Mouse (Mus musculus): Measurements from ENCODE around the gene Htr5b. TPM values are rescaled to one million over a fixed set of nuclear protein-coding genes. Genes with fewer than 3 reads are reported as not detected.

Gene Htr5b
- total RNA-seq (2014; rRNA removed), result not detected in 2 replicates
- polyA plus RNA-seq (2012; rRNA removed), result not detected in 2 replicates

DNA sequence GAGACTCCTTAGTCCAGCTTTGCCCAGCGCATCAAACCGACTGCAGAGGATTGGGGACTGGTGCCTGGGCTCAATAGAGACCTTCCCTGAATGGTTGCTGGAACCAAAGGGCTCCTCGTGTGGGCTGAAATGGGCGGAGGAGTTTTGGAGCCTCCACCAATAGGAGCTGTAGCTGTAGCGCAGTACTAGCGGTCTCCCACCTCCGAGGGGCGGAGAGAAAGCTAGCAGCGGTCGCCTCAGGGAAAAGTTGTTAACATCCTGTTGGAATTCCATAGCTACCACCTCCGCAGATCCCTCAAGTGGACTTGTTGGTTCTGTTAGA is at the start of gene Htr5b:
Gene Htr5b (minus strand): TSS at position 67 of the 322 bp plus-strand sequence.
- Histone ChIP-seq H3K27ac (replicated peaks; ENCODE audit: insufficient read depth, low read depth, low read length) (no peak within 1 kb of the TSS), H3K36me3 (ENCODE audit: control insufficient read depth, insufficient read depth, low read length) (no peaks in the 10 kb centered on the region), H3K27me3 (ENCODE audit: control insufficient read depth, insufficient read depth, low read length) (peaks cover 5% of the 10 kb centered on the region; the same call in 1 of the 2 replicates), H3K9ac (ENCODE audit: low read depth, low read length) (no peak within 1 kb of the TSS), H3K79me2 (ENCODE audit: control insufficient read depth, insufficient read depth, low read length) (no peaks in the 10 kb centered on the region), H3K4me3 (ENCODE audit: insufficient read depth, low read depth, low read length) (no peak within 1 kb of the TSS), H3K4me1 (ENCODE audit: control insufficient read depth, insufficient read depth, low read length) (no peaks in the 10 kb centered on the region)
- no peak for TF ChIP-seq CTCF (IDR thresholded peaks at IDR 0.05; ENCODE audit: low read depth, low read length)
- TF ChIP-seq POLR2A (IDR thresholded peaks at IDR 0.05; ENCODE audit: extremely low read depth, insufficient read depth, low read length), result no peak
- 2% methylated on average over 11 of the region's 11 CpGs for whole genome bisulfite sequencing
- DNase-seq (ENCODE audit: extremely low read depth, low read depth, low spot score), result no peak

DNA sequence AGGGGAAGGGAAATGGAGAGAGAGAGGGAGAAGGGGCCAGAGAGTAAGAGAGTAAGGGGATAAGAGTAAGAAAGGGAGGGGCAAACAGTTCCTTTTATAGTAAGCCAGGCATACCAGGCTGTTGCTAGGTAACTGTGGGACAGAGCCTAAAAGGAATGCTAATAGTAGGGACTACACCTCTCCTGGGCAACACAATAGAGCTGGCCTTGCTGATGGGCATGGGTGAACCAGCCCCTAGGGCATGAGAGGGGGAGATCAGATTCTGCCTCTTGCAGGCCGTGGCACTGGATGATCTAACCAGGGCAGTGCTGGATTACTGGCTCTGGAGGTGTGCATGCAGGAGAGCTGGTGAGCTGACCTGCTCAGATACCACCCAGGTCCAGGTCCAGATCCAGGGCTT is 49.2 kb upstream of the Htr5b start:
- Histone ChIP-seq H3K4me1 (ENCODE audit: control insufficient read depth, insufficient read depth, low read length) (no peaks in the 10 kb centered on the region), H3K9ac (ENCODE audit: low read depth, low read length) (no peak overlapping the region), H3K79me2 (ENCODE audit: control insufficient read depth, insufficient read depth, low read length) (no peaks in the 10 kb centered on the region), H3K27me3 (ENCODE audit: control insufficient read depth, insufficient read depth, low read length) (no peaks in the 10 kb centered on the region), H3K27ac (replicated peaks; ENCODE audit: insufficient read depth, low read depth, low read length) (no peak overlapping the region), H3K36me3 (ENCODE audit: control insufficient read depth, insufficient read depth, low read length) (no peaks in the 10 kb centered on the region), H3K4me3 (ENCODE audit: insufficient read depth, low read depth, low read length) (no peak overlapping the region)
- no peak for TF ChIP-seq POLR2A (IDR thresholded peaks at IDR 0.05; ENCODE audit: extremely low read depth, insufficient read depth, low read length)
- no peak for TF ChIP-seq CTCF (IDR thresholded peaks at IDR 0.05; ENCODE audit: low read depth, low read length)
- no peak for DNase-seq (ENCODE audit: extremely low read depth, low read depth, low spot score)
- 48% methylated on average over 1 of the region's 1 CpGs for whole genome bisulfite sequencing

- no peaks in the 10 kb centered on the region for H3K27me3 ChIP-seq (ENCODE audit: control insufficient read depth, insufficient read depth, low read length)
- TF ChIP-seq CTCF (IDR thresholded peaks at IDR 0.05; ENCODE audit: low read depth, low read length), result no peak
- no peak for TF ChIP-seq POLR2A (IDR thresholded peaks at IDR 0.05; ENCODE audit: extremely low read depth, insufficient read depth, low read length)
- 81% methylated on average over 7 of the region's 7 CpGs for WGBS
Measured at GRCm38 (mm10) chr1:121570522-121570921, 42.3 kb upstream of the Htr5b start.

GRCm38 (mm10) chr1:121567521-121568489 is 39.5 kb upstream of the Htr5b start, which contains the start of gene Ddx18:
Gene Ddx18 (minus strand): TSS chr1:121567989.
- peak within 1 kb of the TSS; percentile 79 for H3K4me3 ChIP-seq (ENCODE audit: insufficient read depth, low read depth, low read length)
- no peaks in the 10 kb centered on the region; the same call in 1 of the 2 replicates for H3K79me2 ChIP-seq (ENCODE audit: control insufficient read depth, insufficient read depth, low read length)
- H3K27me3 ChIP-seq (ENCODE audit: control insufficient read depth, insufficient read depth, low read length), result no peaks in the 10 kb centered on the region
- H3K9ac ChIP-seq (ENCODE audit: low read depth, low read length), result peak within 1 kb of the TSS; percentile 70
- TF ChIP-seq CTCF (IDR thresholded peaks at IDR 0.05; ENCODE audit: low read depth, low read length) (peak; percentile 88), POLR2A (IDR thresholded peaks at IDR 0.05; ENCODE audit: extremely low read depth, insufficient read depth, low read length) (0 out of 2 replicates have a peak, but pooled peaks have one; percentile 21)
- 7% methylated on average over 53 of the region's 53 CpGs for WGBS
- H3K27ac ChIP-seq (replicated peaks; ENCODE audit: insufficient read depth, low read depth, low read length), result no peak within 1 kb of the TSS; the same call in 1 of the 2 replicates
- peak; percentile 86 for DNase-seq (ENCODE audit: extremely low read depth, low read depth, low spot score)
- peaks cover 19% of the 10 kb centered on the region for H3K36me3 ChIP-seq (ENCODE audit: control insufficient read depth, insufficient read depth, low read length)
- peaks cover 3% of the 10 kb centered on the region; the same call in 1 of the 2 replicates for H3K4me1 ChIP-seq (ENCODE audit: control insufficient read depth, insufficient read depth, low read length)

More at GRCm38 (mm10) chr1:121570522-121570921, 42.3 kb upstream of the Htr5b start:
- Histone ChIP-seq H3K79me2 (ENCODE audit: control insufficient read depth, insufficient read depth, low read length) (no peaks in the 10 kb centered on the region; the same call in 1 of the 2 replicates), H3K4me1 (ENCODE audit: control insufficient read depth, insufficient read depth, low read length) (peaks cover 3% of the 10 kb centered on the region; the same call in 1 of the 2 replicates), H3K36me3 (ENCODE audit: control insufficient read depth, insufficient read depth, low read length) (0 out of 2 replicates have a peak, but pooled peaks cover 2% of the 10 kb centered on the region), H3K27ac (replicated peaks; ENCODE audit: insufficient read depth, low read depth, low read length) (no peak overlapping the region), H3K9ac (ENCODE audit: low read depth, low read length) (no peak overlapping the region), H3K4me3 (ENCODE audit: insufficient read depth, low read depth, low read length) (no peak overlapping the region)
- no peak for DNase-seq (ENCODE audit: extremely low read depth, low read depth, low spot score)

- Histone ChIP-seq H3K4me1 (ENCODE audit: control insufficient read depth, insufficient read depth, low read length) (no peaks in the 10 kb centered on the region), H3K36me3 (ENCODE audit: control insufficient read depth, insufficient read depth, low read length) (peaks cover 63% of the 10 kb centered on the region)
- WGBS, result 93% methylated on average over 5 of the region's 5 CpGs
Measured at GRCm38 (mm10) chr1:121557861-121558260, 29.6 kb upstream of the Htr5b start.

More at GRCm38 (mm10) chr1:121557861-121558260, 29.6 kb upstream of the Htr5b start:
- Histone ChIP-seq H3K27me3 (ENCODE audit: control insufficient read depth, insufficient read depth, low read length) (no peaks in the 10 kb centered on the region), H3K9ac (ENCODE audit: low read depth, low read length) (no peak overlapping the region), H3K4me3 (ENCODE audit: insufficient read depth, low read depth, low read length) (no peak overlapping the region), H3K79me2 (ENCODE audit: control insufficient read depth, insufficient read depth, low read length) (no peaks in the 10 kb centered on the region), H3K27ac (replicated peaks; ENCODE audit: insufficient read depth, low read depth, low read length) (no peak overlapping the region)
- no peak for DNase-seq (ENCODE audit: extremely low read depth, low read depth, low spot score)
- TF ChIP-seq CTCF (IDR thresholded peaks at IDR 0.05; ENCODE audit: low read depth, low read length) (no peak), POLR2A (IDR thresholded peaks at IDR 0.05; ENCODE audit: extremely low read depth, insufficient read depth, low read length) (no peak)

All from liver, adult 2 months (tissue).